Mouse (Mus musculus): ENCODE data around the gene Abat. TPM values are rescaled to one million over a fixed set of nuclear protein-coding genes. Genes with fewer than 3 reads are reported as not detected.

The Abat gene
- total RNA-seq, 1 experiment: 4.3 TPM

- no peak overlapping the region for H3K4me3 ChIP-seq (ENCODE audit: insufficient read depth in 1 of 2, low read depth in 1 of 2, low read length in 2 of 2, poor library complexity in 1 of 2, severe bottlenecking in 1 of 2)
- no peak overlapping the region for H3K27ac ChIP-seq (ENCODE audit: insufficient read depth, low read depth, low read length, poor library complexity, severe bottlenecking)
- in situ Hi-C loops (cut with MboI; ENCODE audit: low sequenced_read_pairs in 2 of 2, unreplicated experiment in 2 of 2): no loop called here
- TF ChIP-seq MAFK (IDR thresholded peaks at IDR 0.05; ENCODE audit: insufficient read depth, low read depth, low read length) (no peak), HCFC1 (IDR thresholded peaks at IDR 0.05; ENCODE audit: borderline replicate concordance, insufficient read depth, low read length) (no peak), ZNF384 (IDR thresholded peaks at IDR 0.05; ENCODE audit: low read depth, low read length) (no peak), CHD2 (IDR thresholded peaks at IDR 0.05; ENCODE audit: low read depth, low read length) (no peak), ZC3H11A (IDR thresholded peaks at IDR 0.05; ENCODE audit: borderline replicate concordance, low read depth, low read length) (no peak)
- no peak overlapping the region for H3K9ac ChIP-seq (ENCODE audit: insufficient read depth, low read depth, low read length, poor library complexity, severe bottlenecking)
- H3K4me1 ChIP-seq (ENCODE audit: control insufficient read depth in 2 of 2, insufficient read depth in 2 of 2, low read length in 2 of 2, poor library complexity in 1 of 2): no peaks in the 10 kb centered on the region
- H3K36me3 ChIP-seq (ENCODE audit: control insufficient read depth, insufficient read depth, low read length, poor library complexity, severe bottlenecking): no peaks in the 10 kb centered on the region
- H3K9me3 ChIP-seq (ENCODE audit: control insufficient read depth, insufficient read depth, low read depth, low read length): 0 out of 2 replicates have a peak, but pooled peaks cover 4% of the 10 kb centered on the region
- DNase-seq (ENCODE audit: low read depth, low spot score): no peak
Observed at GRCm38 (mm10) chr16:8504271-8504670, 9.0 kb upstream of the Abat start.

- no peak for DNase-seq (ENCODE audit: low read depth, low spot score)
- no peak for TF ChIP-seq ZNF384 (IDR thresholded peaks at IDR 0.05; ENCODE audit: low read depth, low read length)
- TF ChIP-seq MAFK (IDR thresholded peaks at IDR 0.05; ENCODE audit: insufficient read depth, low read depth, low read length): no peak
- no peak for TF ChIP-seq CHD2 (IDR thresholded peaks at IDR 0.05; ENCODE audit: low read depth, low read length)
- TF ChIP-seq HCFC1 (IDR thresholded peaks at IDR 0.05; ENCODE audit: borderline replicate concordance, insufficient read depth, low read length): no peak
- no peak for TF ChIP-seq ZC3H11A (IDR thresholded peaks at IDR 0.05; ENCODE audit: borderline replicate concordance, low read depth, low read length)
- in situ Hi-C loops (cut with MboI; ENCODE audit: low sequenced_read_pairs in 2 of 2, unreplicated experiment in 2 of 2): no loop called here
Observed at GRCm38 (mm10) chr16:8509894-8510293, 3.3 kb upstream of the Abat start.

DNA sequence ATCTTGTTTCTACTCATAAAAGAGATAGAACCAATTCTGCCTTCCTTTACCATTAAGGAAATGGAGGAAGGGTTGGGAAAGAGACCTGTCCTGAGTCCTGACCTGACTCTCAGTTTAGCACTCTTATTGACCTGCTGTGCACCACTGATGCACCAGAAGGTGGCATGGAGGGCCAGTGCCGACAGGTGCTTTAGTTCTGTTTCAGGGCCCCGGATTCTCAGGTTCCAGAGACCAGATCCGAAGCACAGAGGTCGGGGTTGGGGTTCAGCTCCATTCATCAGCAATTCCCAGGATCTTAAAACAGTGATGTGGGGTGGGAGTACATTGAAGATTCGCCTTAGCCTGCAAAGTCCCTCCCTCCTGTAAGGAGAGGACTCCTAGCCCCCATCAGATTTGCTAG lies 399 bp upstream of the Abat start:
- no peak for DNase-seq (ENCODE audit: low read depth, low spot score)
- Histone ChIP-seq H3K9me3 (ENCODE audit: control insufficient read depth, insufficient read depth, low read depth, low read length) (no peaks in the 10 kb centered on the region), H3K36me3 (ENCODE audit: control insufficient read depth, insufficient read depth, low read length, poor library complexity, severe bottlenecking) (no peaks in the 10 kb centered on the region), H3K27ac (ENCODE audit: insufficient read depth, low read depth, low read length, poor library complexity, severe bottlenecking) (no peak overlapping the region), H3K4me3 (ENCODE audit: insufficient read depth in 1 of 2, low read depth in 1 of 2, low read length in 2 of 2, poor library complexity in 1 of 2, severe bottlenecking in 1 of 2) (peak overlapping the region; percentile 33 to 48), H3K9ac (ENCODE audit: insufficient read depth, low read depth, low read length, poor library complexity, severe bottlenecking) (0 out of 2 replicates have a peak overlapping the region, but pooled peaks have one; percentile 2), H3K4me1 (ENCODE audit: control insufficient read depth in 2 of 2, insufficient read depth in 2 of 2, low read length in 2 of 2, poor library complexity in 1 of 2) (no peaks in the 10 kb centered on the region; a peak in 1 of 4 replicates)
- in situ Hi-C loops (cut with MboI; ENCODE audit: low sequenced_read_pairs in 2 of 2, unreplicated experiment in 2 of 2): no loop called here
- TF ChIP-seq CHD2 (IDR thresholded peaks at IDR 0.05; ENCODE audit: low read depth, low read length) (no peak), HCFC1 (IDR thresholded peaks at IDR 0.05; ENCODE audit: borderline replicate concordance, insufficient read depth, low read length) (no peak), MAFK (IDR thresholded peaks at IDR 0.05; ENCODE audit: insufficient read depth, low read depth, low read length) (no peak), ZC3H11A (IDR thresholded peaks at IDR 0.05; ENCODE audit: borderline replicate concordance, low read depth, low read length) (no peak), ZNF384 (IDR thresholded peaks at IDR 0.05; ENCODE audit: low read depth, low read length) (no peak)

More at GRCm38 (mm10) chr16:8509894-8510293, 3.3 kb upstream of the Abat start:
- Histone ChIP-seq H3K9ac (ENCODE audit: insufficient read depth, low read depth, low read length, poor library complexity, severe bottlenecking) (no peak overlapping the region), H3K27ac (ENCODE audit: insufficient read depth, low read depth, low read length, poor library complexity, severe bottlenecking) (no peak overlapping the region), H3K4me1 (ENCODE audit: control insufficient read depth in 2 of 2, insufficient read depth in 2 of 2, low read length in 2 of 2, poor library complexity in 1 of 2) (no peaks in the 10 kb centered on the region; a peak in 1 of 4 replicates), H3K36me3 (ENCODE audit: control insufficient read depth, insufficient read depth, low read length, poor library complexity, severe bottlenecking) (no peaks in the 10 kb centered on the region), H3K9me3 (ENCODE audit: control insufficient read depth, insufficient read depth, low read depth, low read length) (no peaks in the 10 kb centered on the region), H3K4me3 (ENCODE audit: insufficient read depth in 1 of 2, low read depth in 1 of 2, low read length in 2 of 2, poor library complexity in 1 of 2, severe bottlenecking in 1 of 2) (no peak overlapping the region)

DNA sequence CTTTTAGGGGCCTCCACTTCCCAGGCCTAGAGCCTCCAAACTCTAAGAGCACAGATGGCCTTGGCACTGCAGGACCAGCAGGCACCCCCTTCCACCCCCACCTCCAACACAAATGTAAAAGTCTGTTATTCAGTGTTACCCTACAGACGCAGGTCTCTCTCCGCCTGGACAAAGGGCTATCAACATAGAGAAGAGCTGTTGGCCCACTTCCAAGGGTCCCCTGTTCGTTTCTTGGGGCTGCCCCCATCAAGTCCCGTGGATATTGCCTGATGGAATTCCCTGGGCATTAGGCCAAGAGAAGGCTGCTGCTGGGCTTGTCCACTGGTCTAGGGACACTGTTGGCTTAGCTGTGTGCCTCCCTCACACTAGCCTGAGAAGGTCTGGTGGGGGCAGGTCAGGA lies 951 bp downstream of the Abat start:
- no peak for DNase-seq (ENCODE audit: low read depth, low spot score)
- Histone ChIP-seq H3K4me3 (ENCODE audit: insufficient read depth in 1 of 2, low read depth in 1 of 2, low read length in 2 of 2, poor library complexity in 1 of 2, severe bottlenecking in 1 of 2) (peak overlapping the region in 1 of 2 experiments; percentile 67; a peak in 1 of 4 replicates), H3K27ac (ENCODE audit: insufficient read depth, low read depth, low read length, poor library complexity, severe bottlenecking) (no peak overlapping the region), H3K9me3 (ENCODE audit: control insufficient read depth, insufficient read depth, low read depth, low read length) (no peaks in the 10 kb centered on the region), H3K36me3 (ENCODE audit: control insufficient read depth, insufficient read depth, low read length, poor library complexity, severe bottlenecking) (no peaks in the 10 kb centered on the region), H3K4me1 (ENCODE audit: control insufficient read depth in 2 of 2, insufficient read depth in 2 of 2, low read length in 2 of 2, poor library complexity in 1 of 2) (no peaks in the 10 kb centered on the region; a peak in 1 of 4 replicates), H3K9ac (ENCODE audit: insufficient read depth, low read depth, low read length, poor library complexity, severe bottlenecking) (no peak overlapping the region)
- TF ChIP-seq HCFC1 (IDR thresholded peaks at IDR 0.05; ENCODE audit: borderline replicate concordance, insufficient read depth, low read length): no peak
- no peak for TF ChIP-seq ZNF384 (IDR thresholded peaks at IDR 0.05; ENCODE audit: low read depth, low read length)
- TF ChIP-seq ZC3H11A (IDR thresholded peaks at IDR 0.05; ENCODE audit: borderline replicate concordance, low read depth, low read length): no peak
- TF ChIP-seq MAFK (IDR thresholded peaks at IDR 0.05; ENCODE audit: insufficient read depth, low read depth, low read length): no peak
- TF ChIP-seq CHD2 (IDR thresholded peaks at IDR 0.05; ENCODE audit: low read depth, low read length): no peak
- in situ Hi-C loops (cut with MboI; ENCODE audit: low sequenced_read_pairs in 2 of 2, unreplicated experiment in 2 of 2): no loop called here
